Mouse (Mus musculus) kidney, adult 2 months (tissue): ENCODE measurements around the gene Grip1.

Experiments used
- CTCF ChIP-seq: fragments of 200-500 bp; conservative IDR thresholded peaks from 2 replicates; pipeline ENCODE4 v1.5.1; 2011; ENCODE audit warnings: low read depth, mild to moderate bottlenecking, control low read depth, low read length, moderate library complexity, mixed read lengths; ENCODE audit not compliant: insufficient read depth, insufficient read length
- POLR2A ChIP-seq: fragments of 200-500 bp; IDR thresholded peaks from one replicate; pipeline ENCODE4 v1.6.1; 2011; ENCODE audit warnings: low read depth, low read length, control low read depth

GRCm38 (mm10) chr10:119722471-119722870 is 268.8 kb downstream of the Grip1 start:
- TF ChIP-seq CTCF (no peak), POLR2A (no peak)
